Mouse (Mus musculus): ENCODE data around the gene Jchain. TPM values are rescaled to one million over a fixed set of nuclear protein-coding genes. Genes with fewer than 3 reads are reported as not detected.
A peak's percentile ranks its signal among the peaks of the same experiment; 100 is the strongest.
"Not testable (repeated sequence)": the region's sequence is repeated elsewhere in the genome, so short reads cannot be mapped to it uniquely, and the experiment has no call there.

Jchain gene
- polyA plus RNA-seq, 1 experiment from 2014 or later: 0.33 TPM

- WGBS: 61% methylated on average over 8 of the region's 8 CpGs
- no peaks in the 10 kb centered on the region for H3K9me3 ChIP-seq (replicated peaks; ENCODE audit: control insufficient read depth, low read length)
- peaks cover 12% of the 10 kb centered on the region for H3K4me1 ChIP-seq (ENCODE audit: control insufficient read depth, insufficient read depth, low read length)
- H3K9ac ChIP-seq (ENCODE audit: low read length): no peak overlapping the region
- H3K36me3 ChIP-seq (ENCODE audit: control insufficient read depth, insufficient read depth): no peaks in the 10 kb centered on the region
- no peak overlapping the region for H3K4me2 ChIP-seq (ENCODE audit: low read depth, low read length)
- no peak overlapping the region for H3K4me3 ChIP-seq (ENCODE audit: low read length)
- no peaks in the 10 kb centered on the region for H3K27me3 ChIP-seq (ENCODE audit: control insufficient read depth, insufficient read depth, low read length)
- ATAC-seq (replicated peaks; ENCODE audit: extremely low read depth, insufficient read depth, low FRiP score): no peak
- H3K27ac ChIP-seq (ENCODE audit: low read length): no peak overlapping the region
Observed at GRCm38 (mm10) chr5:88562863-88563780, 35.4 kb upstream of the Jchain start.

- Histone ChIP-seq H3K4me2 (ENCODE audit: low read depth, low read length) (no peak overlapping the region), H3K27ac (ENCODE audit: low read length) (no peak overlapping the region), H3K4me3 (ENCODE audit: low read length) (no peak overlapping the region), H3K27me3 (ENCODE audit: control insufficient read depth, insufficient read depth, low read length) (no peaks in the 10 kb centered on the region), H3K4me1 (ENCODE audit: control insufficient read depth, insufficient read depth, low read length) (peaks cover 10% of the 10 kb centered on the region), H3K9ac (ENCODE audit: low read length) (no peak overlapping the region), H3K36me3 (ENCODE audit: control insufficient read depth, insufficient read depth) (0 out of 2 replicates have a peak, but pooled peaks cover 2% of the 10 kb centered on the region), H3K9me3 (replicated peaks; ENCODE audit: control insufficient read depth, low read length) (no peaks in the 10 kb centered on the region)
- ATAC-seq (replicated peaks; ENCODE audit: extremely low read depth, insufficient read depth, low FRiP score): no peak
- WGBS: 69% methylated on average over 9 of the region's 9 CpGs
Observed at GRCm38 (mm10) chr5:88561080-88561814, 33.6 kb upstream of the Jchain start.

- 33% methylated on average over 1 of the region's 1 CpGs for WGBS
- H3K4me3 ChIP-seq (ENCODE audit: low read length): no peak overlapping the region
- H3K27ac ChIP-seq (ENCODE audit: low read length): no peak overlapping the region
- H3K4me2 ChIP-seq (ENCODE audit: low read depth, low read length): no peak overlapping the region
- ATAC-seq (replicated peaks; ENCODE audit: extremely low read depth, insufficient read depth, low FRiP score): no peak
- H3K9ac ChIP-seq (ENCODE audit: low read length): no peak overlapping the region
- peaks cover 18% of the 10 kb centered on the region for H3K4me1 ChIP-seq (ENCODE audit: control insufficient read depth, insufficient read depth, low read length)
- H3K27me3 ChIP-seq (ENCODE audit: control insufficient read depth, insufficient read depth, low read length): no peaks in the 10 kb centered on the region
- H3K36me3 ChIP-seq (ENCODE audit: control insufficient read depth, insufficient read depth): peaks cover 9% of the 10 kb centered on the region; the same call in 1 of the 2 replicates
- no peaks in the 10 kb centered on the region for H3K9me3 ChIP-seq (replicated peaks; ENCODE audit: control insufficient read depth, low read length)
Observed at GRCm38 (mm10) chr5:88558991-88559390, 31.3 kb upstream of the Jchain start.

- Histone ChIP-seq H3K9ac (ENCODE audit: low read length) (peak within 1 kb of the TSS; percentile 90), H3K9me3 (replicated peaks; ENCODE audit: control insufficient read depth, low read length) (no peaks in the 10 kb centered on the region), H3K36me3 (ENCODE audit: control insufficient read depth, insufficient read depth) (peaks cover 9% of the 10 kb centered on the region; the same call in 1 of the 2 replicates), H3K27ac (ENCODE audit: low read length) (peak within 1 kb of the TSS; percentile 98), H3K4me2 (ENCODE audit: low read depth, low read length) (peak within 1 kb of the TSS; percentile 95), H3K27me3 (ENCODE audit: control insufficient read depth, insufficient read depth, low read length) (no peaks in the 10 kb centered on the region), H3K4me3 (ENCODE audit: low read length) (peak within 1 kb of the TSS; percentile 76), H3K4me1 (ENCODE audit: control insufficient read depth, insufficient read depth, low read length) (peaks cover 17% of the 10 kb centered on the region)
- WGBS: under 1% methylated on average over 73 of the region's 76 CpGs
- peak; percentile 95 for ATAC-seq (replicated peaks; ENCODE audit: extremely low read depth, insufficient read depth, low FRiP score)
Observed at GRCm38 (mm10) chr5:88554086-88554886, 26.6 kb upstream of the Jchain start, which contains the start of gene Utp3. TSS of gene Utp3 (plus strand) at chr5:88554462.

GRCm38 (mm10) chr5:88553271-88554085, 25.8 kb upstream of the Jchain start:
- Histone ChIP-seq H3K27me3 (ENCODE audit: control insufficient read depth, insufficient read depth, low read length) (no peaks in the 10 kb centered on the region), H3K4me2 (ENCODE audit: low read depth, low read length) (peak overlapping the region; percentile 76), H3K9me3 (replicated peaks; ENCODE audit: control insufficient read depth, low read length) (no peaks in the 10 kb centered on the region), H3K27ac (ENCODE audit: low read length) (peak overlapping the region; percentile 98), H3K4me1 (ENCODE audit: control insufficient read depth, insufficient read depth, low read length) (peaks cover 17% of the 10 kb centered on the region), H3K36me3 (ENCODE audit: control insufficient read depth, insufficient read depth) (peaks cover 9% of the 10 kb centered on the region; the same call in 1 of the 2 replicates), H3K9ac (ENCODE audit: low read length) (peak overlapping the region; percentile 90), H3K4me3 (ENCODE audit: low read length) (peak overlapping the region; percentile 76)
- ATAC-seq (replicated peaks; ENCODE audit: extremely low read depth, insufficient read depth, low FRiP score): peak; percentile 49
- 7% methylated on average over 29 of the region's 29 CpGs for WGBS

DNA sequence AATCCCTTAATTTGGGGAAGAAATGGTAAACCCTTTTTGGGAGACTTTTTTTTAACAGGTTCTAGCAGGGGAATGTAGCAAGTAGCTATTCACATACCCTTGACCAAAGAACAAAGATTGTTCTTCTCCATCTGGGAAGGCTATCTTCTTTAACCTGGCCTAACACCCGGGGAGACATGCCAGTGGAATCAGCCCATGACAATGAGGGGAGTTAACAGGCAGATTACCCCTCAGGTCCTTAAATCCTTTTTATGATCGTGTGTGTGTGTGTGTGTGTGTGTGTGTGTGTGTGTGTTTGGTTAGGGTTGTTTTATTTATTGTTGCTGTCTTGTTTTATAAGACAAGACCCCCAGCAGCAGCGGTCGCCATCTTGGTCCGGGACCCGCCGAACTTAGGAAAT, 17.8 kb upstream of the Jchain start:
- Histone ChIP-seq H3K4me1 (ENCODE audit: control insufficient read depth, insufficient read depth, low read length) (no peaks in the 10 kb centered on the region), H3K27ac (ENCODE audit: low read length) (no peak overlapping the region), H3K36me3 (ENCODE audit: control insufficient read depth, insufficient read depth) (no peaks in the 10 kb centered on the region), H3K27me3 (ENCODE audit: control insufficient read depth, insufficient read depth, low read length) (no peaks in the 10 kb centered on the region), H3K4me3 (ENCODE audit: low read length) (no peak overlapping the region), H3K9ac (ENCODE audit: low read length) (no peak overlapping the region), H3K9me3 (replicated peaks; ENCODE audit: control insufficient read depth, low read length) (no peaks in the 10 kb centered on the region), H3K4me2 (ENCODE audit: low read depth, low read length) (no peak overlapping the region)
- 83% methylated on average over 7 of the region's 7 CpGs for WGBS
- ATAC-seq (replicated peaks; ENCODE audit: extremely low read depth, insufficient read depth, low FRiP score): no peak

DNA sequence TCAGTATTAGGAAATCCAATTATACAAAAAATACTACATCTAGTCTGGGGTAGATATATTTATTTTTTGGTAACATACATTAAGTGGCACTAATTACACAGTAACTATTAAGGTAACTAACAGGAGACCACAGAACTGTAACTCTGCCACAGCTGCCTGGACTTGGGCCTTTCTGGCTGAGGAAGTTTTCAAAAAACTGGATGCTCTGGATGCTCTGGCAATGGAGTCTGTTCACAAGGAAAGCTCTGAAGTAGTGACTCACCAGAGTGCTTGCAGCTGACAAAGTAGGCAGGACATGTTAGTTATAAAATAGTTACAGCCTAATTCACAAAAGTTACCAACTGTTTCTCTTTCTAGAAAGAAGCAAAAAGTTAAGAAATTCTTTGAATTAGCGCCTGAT, 16.7 kb upstream of the Jchain start:
- WGBS: 89% methylated on average over 1 of the region's 1 CpGs
- not testable (repeated sequence) for H3K4me3 ChIP-seq (ENCODE audit: low read length); H3K27me3 ChIP-seq (ENCODE audit: control insufficient read depth, insufficient read depth, low read length); H3K27ac ChIP-seq (ENCODE audit: low read length); ATAC-seq (replicated peaks; ENCODE audit: extremely low read depth, insufficient read depth, low FRiP score); H3K4me2 ChIP-seq (ENCODE audit: low read depth, low read length); H3K4me1 ChIP-seq (ENCODE audit: control insufficient read depth, insufficient read depth, low read length); H3K9me3 ChIP-seq (replicated peaks; ENCODE audit: control insufficient read depth, low read length); H3K36me3 ChIP-seq (ENCODE audit: control insufficient read depth, insufficient read depth); H3K9ac ChIP-seq (ENCODE audit: low read length)

GRCm38 (mm10) chr5:88542651-88543282, 15.1 kb upstream of the Jchain start:
- Histone ChIP-seq H3K4me2 (ENCODE audit: low read depth, low read length) (no peak overlapping the region), H3K27ac (ENCODE audit: low read length) (no peak overlapping the region), H3K4me3 (ENCODE audit: low read length) (no peak overlapping the region), H3K9ac (ENCODE audit: low read length) (no peak overlapping the region), H3K4me1 (ENCODE audit: control insufficient read depth, insufficient read depth, low read length) (no peaks in the 10 kb centered on the region), H3K36me3 (ENCODE audit: control insufficient read depth, insufficient read depth) (no peaks in the 10 kb centered on the region), H3K27me3 (ENCODE audit: control insufficient read depth, insufficient read depth, low read length) (no peaks in the 10 kb centered on the region), H3K9me3 (replicated peaks; ENCODE audit: control insufficient read depth, low read length) (no peaks in the 10 kb centered on the region)
- 57% methylated on average over 5 of the region's 5 CpGs for WGBS
- peak; percentile 70; the same call in 1 of the 2 replicates for ATAC-seq (replicated peaks; ENCODE audit: extremely low read depth, insufficient read depth, low FRiP score)

All from heart, embryonic 16.5 days (tissue).